Mouse (Mus musculus): Measurements from ENCODE around the gene Gm3633.
"Not testable (repeated sequence)": the region's sequence is repeated elsewhere in the genome, so short reads cannot be mapped to it uniquely, and the experiment has no call there.

Gm3633 gene

DNA sequence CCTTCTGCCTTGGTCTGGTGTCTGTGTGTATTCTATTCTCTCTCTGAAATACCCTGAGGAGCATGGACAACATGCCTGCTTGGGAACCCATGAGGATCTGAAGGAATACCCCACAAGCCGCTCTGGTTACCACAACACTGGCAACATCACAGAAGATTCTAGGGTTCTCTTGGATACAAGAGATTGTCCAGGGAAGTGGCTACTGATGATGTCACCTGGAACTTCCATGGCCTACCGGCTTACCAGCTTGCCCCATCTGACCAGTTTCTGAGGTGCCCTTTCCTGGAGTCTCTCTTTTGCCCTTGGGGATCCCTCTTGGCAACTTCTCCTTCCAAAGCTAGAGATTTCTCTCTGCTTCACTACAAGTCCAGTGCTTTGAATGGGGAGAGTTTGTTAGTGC lies at the start of gene Gm3633:
Gene Gm3633 (minus strand): TSS at position 101 of the 400 bp plus-strand sequence.
- DNase-seq (ENCODE audit: extremely low read depth, low read depth, low spot score), result not testable (repeated sequence)

- DNase-seq (ENCODE audit: extremely low read depth, low read depth, low spot score), result not testable (repeated sequence)
Observed at GRCm38 (mm10) chr14:42655638-42656037, 13.9 kb upstream of the Gm3633 start, which contains the start of gene Gm10378. TSS of gene Gm10378 (plus strand) at chr14:42655938.

DNA sequence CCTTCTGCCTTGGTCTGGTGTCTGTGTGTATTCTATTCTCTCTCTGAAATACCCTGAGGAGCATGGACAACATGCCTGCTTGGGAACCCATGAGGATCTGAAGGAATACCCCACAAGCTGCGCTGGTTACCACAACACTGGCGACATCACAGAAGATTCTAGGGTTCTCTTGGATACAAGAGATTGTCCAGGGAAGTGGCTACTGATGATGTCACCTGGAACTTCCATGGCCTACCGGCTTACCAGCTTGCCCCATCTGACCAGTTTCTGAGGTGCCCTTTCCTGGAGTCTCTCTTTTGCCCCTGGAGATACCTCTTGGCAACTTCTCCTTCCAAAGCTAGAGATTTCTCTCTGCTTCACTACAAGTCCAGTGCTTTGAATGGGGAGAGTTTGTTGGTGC lies 41.9 kb downstream of the Gm3633 start, which contains the start of gene Gm17124:
Gene Gm17124 (minus strand): TSS at position 101 of the 400 bp plus-strand sequence.
- not testable (repeated sequence) for DNase-seq (ENCODE audit: extremely low read depth, low read depth, low spot score)
